Mouse (Mus musculus): ENCODE measurements at regions not wholly inside any gene's neighbourhood (a gene's known extent, or its start where the extent isn't known, plus 50 kb on each side); places are given as distances from the start of the nearest gene placed in this dataset.

- DNase-seq (ENCODE audit: extremely low spot score in 1 of 2, low spot score in 1 of 2) = no peak
Observed at GRCm38 (mm10) chr10:97778531-97778930, 52.0 kb upstream of the C030005K15Rik start.

GRCm38 (mm10) chr10:97779335-97779734 lies 52.8 kb upstream of the C030005K15Rik start:
- no peak for DNase-seq (ENCODE audit: extremely low spot score in 1 of 2, low spot score in 1 of 2)

DNA sequence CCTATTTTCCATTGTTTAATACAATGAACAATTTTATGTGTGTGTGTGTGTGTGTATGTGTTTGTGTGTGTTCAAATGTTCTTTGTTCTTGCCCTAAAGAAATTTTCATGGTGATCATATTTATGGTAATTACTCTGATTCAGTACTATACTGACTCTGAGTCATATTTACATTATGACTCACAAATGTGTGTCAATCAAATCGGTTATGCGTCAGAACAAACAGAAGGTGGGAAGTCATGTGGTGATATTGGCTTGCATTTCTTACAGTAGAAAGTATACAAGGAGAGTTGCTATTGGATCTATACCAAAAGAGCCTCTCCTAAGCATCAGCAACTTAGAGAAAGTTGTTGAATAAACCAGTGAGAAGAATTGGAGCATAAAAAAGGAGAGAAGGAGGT lies 67.2 kb upstream of the C030005K15Rik start:
- no peak for DNase-seq (ENCODE audit: extremely low spot score in 1 of 2, low spot score in 1 of 2)

- no peak for DNase-seq (ENCODE audit: extremely low spot score in 1 of 2, low spot score in 1 of 2)
Observed at GRCm38 (mm10) chr10:97801448-97802265, 75.1 kb upstream of the C030005K15Rik start.

- DNase-seq (ENCODE audit: extremely low spot score in 1 of 2, low spot score in 1 of 2) = no peak
Observed at GRCm38 (mm10) chr10:97807947-97808346, 81.4 kb upstream of the C030005K15Rik start.

GRCm38 (mm10) chr10:97842574-97842973 lies 116.0 kb upstream of the C030005K15Rik start:
- DNase-seq (ENCODE audit: extremely low spot score in 1 of 2, low spot score in 1 of 2) = no peak

DNA sequence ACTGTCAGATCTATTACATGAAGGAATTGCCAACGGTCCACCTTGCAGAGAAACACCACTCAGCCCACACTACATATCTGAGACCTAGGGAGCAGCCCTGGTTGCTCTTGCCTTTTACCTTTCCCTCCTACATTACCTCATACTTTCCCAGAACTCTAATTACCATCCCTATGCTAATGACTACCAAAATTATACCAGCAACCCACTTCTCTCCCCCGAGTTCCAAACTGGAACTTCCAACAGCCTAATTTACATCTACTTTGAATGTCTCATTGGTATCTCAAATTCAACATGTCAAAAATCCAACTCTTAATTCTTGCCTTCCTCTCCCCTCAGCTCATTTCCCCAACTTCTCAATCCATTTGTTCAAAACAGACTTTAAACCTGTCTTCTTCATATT lies 124.9 kb upstream of the C030005K15Rik start:
- DNase-seq (ENCODE audit: extremely low spot score in 1 of 2, low spot score in 1 of 2) = no peak

- no peak for DNase-seq (ENCODE audit: extremely low spot score in 1 of 2, low spot score in 1 of 2)
Observed at GRCm38 (mm10) chr10:97877088-97877487, 150.5 kb upstream of the C030005K15Rik start.

DNA sequence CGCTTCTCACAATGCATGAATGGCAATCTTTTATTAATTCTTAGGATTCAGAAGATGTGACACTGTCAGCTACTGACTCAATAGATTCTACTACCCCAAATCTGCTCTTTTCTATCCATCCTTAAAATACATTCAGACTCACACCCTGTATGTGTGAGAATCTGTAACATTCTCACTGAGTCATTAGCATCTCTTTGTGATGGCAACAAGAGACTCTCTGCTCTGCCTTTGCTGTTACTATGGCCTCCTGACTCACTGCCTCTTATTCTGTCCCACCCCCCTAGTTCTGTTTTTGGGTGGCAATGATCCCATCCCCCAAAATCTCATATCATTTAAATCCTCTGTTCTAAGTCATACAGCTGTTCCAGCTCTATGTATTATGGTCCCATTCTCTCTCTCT lies 159.5 kb upstream of the C030005K15Rik start:
- no peak for DNase-seq (ENCODE audit: extremely low spot score in 1 of 2, low spot score in 1 of 2)

DNA sequence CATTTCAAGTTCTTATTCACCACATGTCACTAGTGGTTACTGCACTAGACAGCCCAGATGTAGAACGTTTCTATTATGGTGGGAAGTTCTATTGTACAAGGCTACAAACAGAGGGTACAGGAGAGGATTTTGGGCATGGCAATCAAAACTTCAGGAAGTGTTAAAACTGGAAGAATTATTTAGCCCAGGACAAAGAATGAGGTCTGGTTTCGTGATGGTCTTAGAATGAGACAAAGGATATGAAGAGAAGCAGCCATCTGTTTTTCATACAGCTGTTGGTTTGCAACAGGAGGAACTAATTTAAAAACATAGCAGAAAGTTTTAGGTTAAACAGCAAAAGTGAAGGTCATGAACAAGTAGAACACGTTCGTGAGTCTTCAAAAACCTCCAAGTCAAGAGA lies 179.2 kb upstream of the C030005K15Rik start:
- no peak for DNase-seq (ENCODE audit: extremely low spot score in 1 of 2, low spot score in 1 of 2)

GRCm38 (mm10) chr10:97925568-97925967 lies 199.0 kb upstream of the C030005K15Rik start:
- DNase-seq (ENCODE audit: extremely low spot score in 1 of 2, low spot score in 1 of 2) = no peak

GRCm38 (mm10) chr10:97940345-97940744 lies 213.8 kb upstream of the C030005K15Rik start:
- no peak for DNase-seq (ENCODE audit: extremely low spot score in 1 of 2, low spot score in 1 of 2)

GRCm38 (mm10) chr10:97965881-97966280 lies 239.3 kb upstream of the C030005K15Rik start:
- no peak for DNase-seq (ENCODE audit: extremely low spot score in 1 of 2, low spot score in 1 of 2)

- no peak for DNase-seq (ENCODE audit: extremely low spot score in 1 of 2, low spot score in 1 of 2)
Observed at GRCm38 (mm10) chr10:97966931-97967330, 240.4 kb upstream of the C030005K15Rik start.

- DNase-seq (ENCODE audit: extremely low spot score in 1 of 2, low spot score in 1 of 2) = no peak
Observed at GRCm38 (mm10) chr10:98007037-98007436, 280.5 kb upstream of the C030005K15Rik start.

- DNase-seq (ENCODE audit: extremely low spot score in 1 of 2, low spot score in 1 of 2) = no peak
Observed at GRCm38 (mm10) chr10:98008355-98008754, 281.8 kb upstream of the C030005K15Rik start.

DNA sequence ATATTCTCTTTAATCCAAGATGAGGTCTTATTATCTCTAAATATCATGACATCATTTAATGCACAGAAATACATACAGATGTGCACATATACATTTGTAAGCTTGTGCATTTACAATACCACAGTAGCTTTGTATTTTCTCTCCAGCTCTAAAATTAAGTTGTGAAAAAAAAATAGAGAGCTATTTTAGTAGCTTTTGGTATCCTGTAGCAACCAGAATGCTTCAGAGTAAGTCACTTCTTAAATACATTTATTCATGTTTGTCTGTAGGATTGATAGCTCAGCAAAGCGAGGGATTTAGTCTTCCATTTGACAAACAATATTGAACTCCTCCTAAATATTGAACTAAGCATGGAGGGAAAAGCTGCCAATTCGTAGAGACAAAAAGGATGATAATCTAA lies 286.4 kb upstream of the C030005K15Rik start:
- no peak for DNase-seq (ENCODE audit: extremely low spot score in 1 of 2, low spot score in 1 of 2)

DNA sequence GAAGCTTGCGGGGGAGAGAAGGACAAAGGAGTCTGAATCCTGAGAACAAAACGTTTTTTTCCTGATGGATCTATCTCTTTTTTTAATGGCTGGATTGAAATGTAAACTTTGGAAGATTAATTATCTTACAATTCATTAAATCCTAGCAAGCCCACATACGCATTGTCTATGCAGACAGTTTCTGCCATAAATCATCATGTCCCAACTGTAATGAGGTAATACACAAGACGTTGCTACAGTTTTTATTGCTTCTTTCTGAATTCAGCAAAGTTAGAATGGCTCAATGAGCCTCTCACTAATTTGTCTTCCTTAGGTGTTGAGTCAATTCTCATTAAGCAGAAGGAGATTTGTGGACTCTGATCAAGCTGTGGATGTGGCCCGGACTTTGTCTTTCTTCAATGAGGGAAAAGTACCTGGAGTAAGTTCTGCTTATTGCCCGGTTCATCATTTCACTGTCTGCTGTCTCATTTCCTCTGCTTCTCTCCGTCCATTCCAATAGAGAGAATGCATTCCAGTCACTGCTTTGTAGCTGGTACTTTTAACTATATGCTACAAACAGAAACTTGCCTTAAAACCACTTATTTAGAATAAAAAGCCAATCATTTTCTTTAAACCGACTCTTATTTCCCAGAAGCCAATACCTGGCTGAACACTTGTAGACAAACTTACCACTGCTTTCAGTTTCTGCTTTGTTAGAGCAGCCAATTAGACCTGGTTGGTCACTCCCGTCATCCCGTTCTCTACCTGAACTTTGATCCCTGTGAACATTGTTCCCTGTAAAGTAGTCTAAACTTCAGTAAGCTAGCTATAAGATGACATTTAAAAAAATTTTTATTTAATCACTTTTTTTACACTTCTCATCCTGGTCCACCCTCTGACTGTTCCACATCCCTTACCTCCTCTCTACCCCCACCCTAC lies 288.7 kb upstream of the C030005K15Rik start:
- no peak for DNase-seq (ENCODE audit: extremely low spot score in 1 of 2, low spot score in 1 of 2)

GRCm38 (mm10) chr10:98016596-98017304 lies 290.2 kb upstream of the C030005K15Rik start:
- no peak for DNase-seq (ENCODE audit: extremely low spot score in 1 of 2, low spot score in 1 of 2)

DNA sequence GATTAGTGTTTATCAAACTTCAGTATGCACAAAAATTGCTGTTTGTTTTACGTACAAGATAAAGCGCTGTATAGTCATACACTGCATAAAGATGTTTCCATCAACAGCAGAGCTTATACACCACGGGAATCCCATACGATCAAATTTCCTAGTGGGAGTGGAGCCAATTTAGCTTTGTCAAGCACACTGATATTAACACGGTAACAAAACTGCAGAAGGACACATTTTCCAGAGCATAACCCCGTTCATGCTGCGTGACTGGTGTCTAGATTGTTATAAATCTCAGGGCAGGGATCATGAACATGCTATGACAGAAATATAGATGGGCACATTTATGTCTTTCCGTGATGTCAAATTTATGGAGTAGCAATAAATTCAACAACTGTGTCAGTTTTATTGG lies 302.6 kb upstream of the C030005K15Rik start:
- DNase-seq (ENCODE audit: extremely low spot score in 1 of 2, low spot score in 1 of 2) = no peak

- DNase-seq (ENCODE audit: extremely low spot score in 1 of 2, low spot score in 1 of 2) = no peak
Observed at GRCm38 (mm10) chr10:98029621-98030020, 303.1 kb upstream of the C030005K15Rik start.

Measured in layer of hippocampus, postnatal 25 days (tissue).